Mouse (Mus musculus): ENCODE measurements around the gene Ttll13.

Gene Ttll13

GRCm38 (mm10) chr7:80246148-80246721 lies at the start of gene Ttll13:
Ttll13 (plus strand) TSS chr7:80246376.
- DNase-seq (ENCODE audit: low read depth in 1 of 2, low spot score in 2 of 2): peak; percentile 93 to 94

GRCm38 (mm10) chr7:80197371-80197770 lies 48.8 kb upstream of the Ttll13 start:
- DNase-seq (ENCODE audit: low read depth in 1 of 2, low spot score in 2 of 2): no peak

GRCm38 (mm10) chr7:80197941-80198778 lies 48.0 kb upstream of the Ttll13 start:
- DNase-seq (ENCODE audit: low read depth in 1 of 2, low spot score in 2 of 2): peak in 1 of 2 experiments; percentile 49

GRCm38 (mm10) chr7:80198863-80199262 lies 47.3 kb upstream of the Ttll13 start:
- no peak for DNase-seq (ENCODE audit: low read depth in 1 of 2, low spot score in 2 of 2)

- no peak for DNase-seq (ENCODE audit: low read depth in 1 of 2, low spot score in 2 of 2)
Observed at GRCm38 (mm10) chr7:80199286-80199685, 46.9 kb upstream of the Ttll13 start.

GRCm38 (mm10) chr7:80199851-80200587 lies 46.2 kb upstream of the Ttll13 start:
- no peak for DNase-seq (ENCODE audit: low read depth in 1 of 2, low spot score in 2 of 2)

GRCm38 (mm10) chr7:80200588-80200945 lies 45.6 kb upstream of the Ttll13 start:
- no peak for DNase-seq (ENCODE audit: low read depth in 1 of 2, low spot score in 2 of 2)

- no peak for DNase-seq (ENCODE audit: low read depth in 1 of 2, low spot score in 2 of 2)
Observed at GRCm38 (mm10) chr7:80200963-80201539, 45.1 kb upstream of the Ttll13 start.

GRCm38 (mm10) chr7:80201888-80202540 lies 44.2 kb upstream of the Ttll13 start:
- DNase-seq (ENCODE audit: low read depth in 1 of 2, low spot score in 2 of 2): no peak

- DNase-seq (ENCODE audit: low read depth in 1 of 2, low spot score in 2 of 2): no peak
Observed at GRCm38 (mm10) chr7:80202961-80203360, 43.2 kb upstream of the Ttll13 start.

- peak; percentile 36 to 51 for DNase-seq (ENCODE audit: low read depth in 1 of 2, low spot score in 2 of 2)
Observed at GRCm38 (mm10) chr7:80203638-80204096, 42.5 kb upstream of the Ttll13 start.

GRCm38 (mm10) chr7:80204362-80204761 lies 41.8 kb upstream of the Ttll13 start:
- no peak for DNase-seq (ENCODE audit: low read depth in 1 of 2, low spot score in 2 of 2)

- no peak for DNase-seq (ENCODE audit: low read depth in 1 of 2, low spot score in 2 of 2)
Observed at GRCm38 (mm10) chr7:80204961-80205360, 41.2 kb upstream of the Ttll13 start.

- no peak for DNase-seq (ENCODE audit: low read depth in 1 of 2, low spot score in 2 of 2)
Observed at GRCm38 (mm10) chr7:80205705-80206589, 40.2 kb upstream of the Ttll13 start.

- DNase-seq (ENCODE audit: low read depth in 1 of 2, low spot score in 2 of 2): no peak
Observed at GRCm38 (mm10) chr7:80207314-80207731, 38.9 kb upstream of the Ttll13 start.

- DNase-seq (ENCODE audit: low read depth in 1 of 2, low spot score in 2 of 2): no peak
Observed at GRCm38 (mm10) chr7:80208026-80208642, 38.0 kb upstream of the Ttll13 start.

GRCm38 (mm10) chr7:80208738-80209430 lies 37.3 kb upstream of the Ttll13 start:
- DNase-seq (ENCODE audit: low read depth in 1 of 2, low spot score in 2 of 2): no peak

- DNase-seq (ENCODE audit: low read depth in 1 of 2, low spot score in 2 of 2): peak; percentile 56 to 61
Observed at GRCm38 (mm10) chr7:80209669-80210068, 36.5 kb upstream of the Ttll13 start.

- no peak for DNase-seq (ENCODE audit: low read depth in 1 of 2, low spot score in 2 of 2)
Observed at GRCm38 (mm10) chr7:80210982-80211381, 35.2 kb upstream of the Ttll13 start.

Data from monocyte, adult 2 months (primary cell).